In the genomic region with DNA sequence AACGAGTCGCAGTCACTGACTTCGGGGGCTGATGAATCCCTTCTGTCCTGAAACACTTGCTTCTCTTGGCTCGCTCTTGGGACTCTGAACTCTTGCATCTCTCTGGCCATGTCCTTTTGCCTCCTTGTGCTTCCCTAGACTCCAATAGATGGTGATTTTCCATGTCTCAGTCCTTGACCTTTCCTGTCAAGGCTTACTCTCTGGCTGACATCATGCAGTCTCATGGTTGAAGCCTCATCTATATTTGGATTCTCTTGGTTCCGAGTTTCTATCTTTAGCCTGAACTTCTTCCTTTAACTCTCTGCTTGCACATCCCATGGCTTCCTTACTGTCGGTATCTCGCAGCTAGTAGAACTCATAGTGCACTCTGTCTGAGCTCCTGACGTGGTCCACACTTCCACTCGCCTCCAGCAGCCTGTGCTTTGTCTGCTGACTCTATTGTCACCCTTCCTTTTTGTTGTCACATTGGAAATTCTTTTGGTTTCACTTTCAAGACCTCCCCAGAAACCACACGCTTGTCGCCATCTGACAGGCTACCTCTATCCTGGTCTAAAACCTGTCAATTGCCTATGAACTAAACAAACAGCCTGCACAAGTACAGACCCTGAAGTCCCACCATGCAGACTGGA, we compare ENCODE assay signal across 12 mouse cellular contexts. TPM values are rescaled to one million over a fixed set of nuclear protein-coding genes. Genes with fewer than 3 reads are reported as not detected.
DNase-seq lines count a peak whose midpoint lies in the region; ATAC-seq lines count a peak whose summit lies in the region.
"Had no signal": no experiment of that assay in that cellular context is flagged by ENCODE, and none has a peak within 500 bp of the region (broad histone marks: within the 10 kb centered on the region; RNA-seq: fewer than 3 reads in every experiment).

No protein-coding gene starts in this region.

- H3K4me1 ChIP-seq in heart, embryonic 13.5 days, result peaks cover 15% of the 10 kb centered on the region
- H3K4me1 ChIP-seq in megakaryocyte, embryonic 14.5 days, result peaks cover 16% of the 10 kb centered on the region
- no peaks in the 10 kb centered on the region for H3K4me1 ChIP-seq in forebrain, embryonic 13.5 days
- H3K4me1 ChIP-seq: embryonic facial prominence, embryonic 13.5 days; liver, embryonic 13.5 days; neural tube, embryonic 12.5 days had no signal

- peak overlapping the region; percentile 19 for H3K4me3 ChIP-seq in heart, embryonic 13.5 days
- peak overlapping the region; percentile 87 for H3K4me3 ChIP-seq in megakaryocyte, embryonic 14.5 days (replicated peaks)
- no peak overlapping the region for H3K4me3 ChIP-seq in forebrain, embryonic 13.5 days
- H3K4me3 ChIP-seq: embryonic facial prominence, embryonic 13.5 days; liver, embryonic 13.5 days; neural tube, embryonic 12.5 days had no signal

- H3K27ac ChIP-seq in heart, embryonic 13.5 days (replicated peaks), result peak overlapping the region; percentile 82
- no peak overlapping the region for H3K27ac ChIP-seq in forebrain, embryonic 13.5 days
- H3K27ac ChIP-seq: embryonic facial prominence, embryonic 13.5 days; liver, embryonic 13.5 days; neural tube, embryonic 12.5 days had no signal

- peak overlapping the region; percentile 58 for H3K4me2 ChIP-seq in heart, embryonic 13.5 days
- no peak overlapping the region for H3K4me2 ChIP-seq in forebrain, embryonic 13.5 days
- H3K4me2 ChIP-seq: embryonic facial prominence, embryonic 13.5 days; liver, embryonic 13.5 days; neural tube, embryonic 12.5 days had no signal

- no peaks in the 10 kb centered on the region for H3K9me3 ChIP-seq in heart, embryonic 13.5 days
- H3K9me3 ChIP-seq in megakaryocyte, embryonic 14.5 days, result no peaks in the 10 kb centered on the region
- no peaks in the 10 kb centered on the region for H3K9me3 ChIP-seq in forebrain, embryonic 13.5 days (replicated peaks)
- H3K9me3 ChIP-seq: embryonic facial prominence, embryonic 13.5 days; liver, embryonic 13.5 days; neural tube, embryonic 12.5 days had no signal

- 39% methylated on average over 11 of the region's 11 CpGs for WGBS in heart, embryonic 13.5 days
- 78% methylated on average over 11 of the region's 11 CpGs for WGBS in forebrain, embryonic 13.5 days

- H3K36me3 ChIP-seq in heart, embryonic 13.5 days, result no peaks in the 10 kb centered on the region
- no peaks in the 10 kb centered on the region for H3K36me3 ChIP-seq in megakaryocyte, embryonic 14.5 days (replicated peaks; ENCODE audit: low read length)
- H3K36me3 ChIP-seq in forebrain, embryonic 13.5 days (ENCODE audit: poor library complexity, severe bottlenecking), result no peaks in the 10 kb centered on the region
- H3K36me3 ChIP-seq: embryonic facial prominence, embryonic 13.5 days; G1E; liver, embryonic 13.5 days; neural tube, embryonic 12.5 days had no signal

- no peak overlapping the region for H3K9ac ChIP-seq in heart, embryonic 13.5 days
- no peak overlapping the region for H3K9ac ChIP-seq in forebrain, embryonic 13.5 days
- H3K9ac ChIP-seq: embryonic facial prominence, embryonic 13.5 days; liver, embryonic 13.5 days; neural tube, embryonic 12.5 days had no signal

- DNase-seq in kidney, postnatal 36 days, result peak; percentile 20 to 44
- DNase-seq in kidney, postnatal 4 days, result no peak
- peak; percentile 43 for DNase-seq in adrenal gland, postnatal 10 days
- no peak for DNase-seq in cerebellum, adult 18-20 months
- DNase-seq in layer of hippocampus, adult 11-12 months (ENCODE audit: low spot score), result no peak
- DNase-seq: liver, embryonic 13.5 days had no signal

- H3K27me3 ChIP-seq in heart, embryonic 13.5 days (replicated peaks), result no peaks in the 10 kb centered on the region
- peaks cover 2% of the 10 kb centered on the region for H3K27me3 ChIP-seq in megakaryocyte, embryonic 14.5 days (replicated peaks)
- no peaks in the 10 kb centered on the region for H3K27me3 ChIP-seq in forebrain, embryonic 13.5 days
- H3K27me3 ChIP-seq: embryonic facial prominence, embryonic 13.5 days; liver, embryonic 13.5 days; neural tube, embryonic 12.5 days had no signal

- no peak for ATAC-seq in heart, embryonic 13.5 days (ENCODE audit: extremely low read depth, insufficient number of reproducible peaks, low FRiP score, low TSS enrichment)
- ATAC-seq in forebrain, embryonic 13.5 days, result no peak

RNA-seq across cellular contexts. Expression of a gene that starts 10.9 kb away (rescaled TPM):
- total RNA-seq in adrenal gland, postnatal 10 days (2021), result 1 to 10 TPM; 4.4 to 4.9 TPM
- 5.4 and 6.0 TPM in 2 replicates for polyA plus RNA-seq in heart, embryonic 13.5 days (2015; fragmentation: Nextera tagmentation; extraction: Ambion mirVana)
- not detected in 2 replicates for polyA plus RNA-seq in megakaryocyte, embryonic 14.5 days (2012; ENCODE audit: insufficient read depth, low replicate concordance)
- 29.7 and 40.4 TPM in 2 replicates for polyA plus RNA-seq in forebrain, embryonic 13.5 days (2015; fragmentation: Nextera tagmentation; extraction: Ambion mirVana)
- total RNA-seq: G1E had no signal
- polyA plus RNA-seq: G1E had no signal

Comparison
In these comparisons a context has a peak if more than half of its experiments do, and no peak if none do; other contexts are left out.
1. DNase-seq: peak in kidney, postnatal 36 days (2 of 2) and adrenal gland, postnatal 10 days (single experiment); none in kidney, postnatal 4 days (0 of 2), cerebellum, adult 18-20 months (0 of 2) and layer of hippocampus, adult 11-12 months (single experiment).